Mouse (Mus musculus) hindbrain, embryonic 12.5 days (tissue): Measurements from ENCODE around the gene Mettl16. TPM values are rescaled to one million over a fixed set of nuclear protein-coding genes. Genes with fewer than 3 reads are reported as not detected.

Experiments
- ATAC-seq: fragments of 200-750 bp; cut with Nextera tagmentation; 2 replicates; pipeline ENCODE4 v1.8.0; 2017; ENCODE audit warnings: moderate TSS enrichment; ENCODE audit not compliant: low FRiP score
- H3K27ac ChIP-seq: fragments of 300-500 bp; sonication (generic); 2 replicates; pipeline ENCODE4 v1.5.1; 2016; ENCODE audit warnings: mild to moderate bottlenecking
- H3K27me3 ChIP-seq: fragments of 300-500 bp; sonication (generic); 2 replicates; pipeline ENCODE4 v1.6.1; 2016; ENCODE audit warnings: mild to moderate bottlenecking
- H3K36me3 ChIP-seq: fragments of 300-500 bp; sonication (generic); 2 replicates; pipeline ENCODE4 v1.6.1; 2016; ENCODE audit warnings: mild to moderate bottlenecking
- H3K4me1 ChIP-seq: fragments of 300-500 bp; sonication (generic); 2 replicates; pipeline ENCODE4 v1.6.1; 2016
- H3K4me2 ChIP-seq: fragments of 300-500 bp; sonication (generic); replicated peaks from 2 replicates; pipeline ENCODE4 v1.6.1; 2016; ENCODE audit warnings: mild to moderate bottlenecking
- H3K4me3 ChIP-seq: fragments of 300-500 bp; sonication (generic); 2 replicates; pipeline ENCODE4 v1.5.1; 2016; ENCODE audit warnings: mild to moderate bottlenecking
- H3K9ac ChIP-seq: fragments of 300-500 bp; sonication (generic); 2 replicates; pipeline ENCODE4 v1.6.1; 2016; ENCODE audit warnings: mild to moderate bottlenecking, moderate library complexity
- H3K9me3 ChIP-seq: fragments of 300-500 bp; sonication (generic); replicated peaks from 2 replicates; pipeline ENCODE4 v1.6.1; 2016; ENCODE audit warnings: mild to moderate bottlenecking
- WGBS: fragments of 180-500 bp; shearing (Covaris S2); methylation state at CpG from one replicate; pipeline ENCODE4 v1.1.7; 2016; 5-methylcytosine and 5-hydroxymethylcytosine counted together
- polyA plus RNA-seq: library from polyadenylated mRNA; unstranded; fragments of >200 nt; fragmentation: Nextera tagmentation; extraction: Ambion mirVana; gene quantifications from 2 replicates; pipeline ENCODE4 v1.2.1, GENCODE M21; 2016

Mettl16 gene
- polyA plus RNA-seq, 1 experiment from 2014 or later, result 57.5 TPM

DNA sequence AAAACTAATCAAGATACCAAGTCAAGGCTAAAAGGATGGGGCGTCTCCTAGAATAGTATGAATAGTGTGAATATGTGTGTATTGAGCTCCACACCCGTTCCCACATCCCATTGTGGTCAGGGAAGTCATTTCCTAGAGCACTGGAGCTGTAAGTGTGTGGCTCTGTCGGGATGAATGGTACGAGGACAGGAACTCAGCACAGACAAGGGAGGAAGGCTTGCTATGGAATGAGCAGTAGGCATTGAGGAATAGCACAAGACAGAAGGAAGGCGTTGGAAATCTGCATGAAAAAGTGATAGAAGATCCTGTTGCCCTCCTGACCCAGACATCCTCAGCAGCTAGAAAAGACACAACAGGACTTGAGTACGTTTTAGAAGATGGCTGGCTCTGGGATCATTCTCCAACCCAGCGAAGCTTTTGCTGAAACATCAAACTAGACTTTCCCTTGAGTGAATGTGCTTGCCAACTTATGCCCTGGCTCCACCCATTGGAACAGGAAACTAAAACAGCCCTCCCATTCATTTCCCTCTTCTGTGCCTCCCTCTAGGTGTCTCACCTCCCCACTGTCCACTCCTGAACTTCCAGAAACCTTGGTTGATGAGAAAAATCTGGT, 57.3 kb downstream of the Mettl16 start:
- H3K4me2 ChIP-seq, result no peak overlapping the region
- no peaks in the 10 kb centered on the region for H3K27me3 ChIP-seq
- H3K4me1 ChIP-seq, result peaks cover 21% of the 10 kb centered on the region
- no peak overlapping the region for H3K9ac ChIP-seq
- WGBS, result 73% methylated on average over 7 of the region's 7 CpGs
- H3K9me3 ChIP-seq, result no peaks in the 10 kb centered on the region
- no peak overlapping the region for H3K27ac ChIP-seq
- H3K4me3 ChIP-seq, result no peak overlapping the region
- no peaks in the 10 kb centered on the region for H3K36me3 ChIP-seq
- no peak for ATAC-seq

- WGBS, result 28% methylated on average over 2 of the region's 2 CpGs
- no peak overlapping the region for H3K4me3 ChIP-seq
- no peaks in the 10 kb centered on the region for H3K27me3 ChIP-seq
- no peak for ATAC-seq
- no peak overlapping the region for H3K9ac ChIP-seq
- no peaks in the 10 kb centered on the region for H3K36me3 ChIP-seq
- peaks cover 27% of the 10 kb centered on the region for H3K4me1 ChIP-seq
- H3K9me3 ChIP-seq, result no peaks in the 10 kb centered on the region
- H3K4me2 ChIP-seq, result no peak overlapping the region
- H3K27ac ChIP-seq, result no peak overlapping the region
Measured at GRCm38 (mm10) chr11:74828404-74828931, 57.8 kb downstream of the Mettl16 start.

- peak overlapping the region; percentile 95; the same call in 1 of the 2 replicates for H3K27ac ChIP-seq
- H3K9ac ChIP-seq, result no peak overlapping the region
- H3K4me2 ChIP-seq, result peak overlapping the region; percentile 81
- no peaks in the 10 kb centered on the region for H3K36me3 ChIP-seq
- H3K9me3 ChIP-seq, result no peaks in the 10 kb centered on the region
- no peak for ATAC-seq
- 13% methylated on average over 11 of the region's 11 CpGs for WGBS
- no peaks in the 10 kb centered on the region for H3K27me3 ChIP-seq
- peaks cover 33% of the 10 kb centered on the region for H3K4me1 ChIP-seq
- H3K4me3 ChIP-seq, result peak overlapping the region; percentile 95
Measured at GRCm38 (mm10) chr11:74828965-74829550, 58.4 kb downstream of the Mettl16 start.

DNA sequence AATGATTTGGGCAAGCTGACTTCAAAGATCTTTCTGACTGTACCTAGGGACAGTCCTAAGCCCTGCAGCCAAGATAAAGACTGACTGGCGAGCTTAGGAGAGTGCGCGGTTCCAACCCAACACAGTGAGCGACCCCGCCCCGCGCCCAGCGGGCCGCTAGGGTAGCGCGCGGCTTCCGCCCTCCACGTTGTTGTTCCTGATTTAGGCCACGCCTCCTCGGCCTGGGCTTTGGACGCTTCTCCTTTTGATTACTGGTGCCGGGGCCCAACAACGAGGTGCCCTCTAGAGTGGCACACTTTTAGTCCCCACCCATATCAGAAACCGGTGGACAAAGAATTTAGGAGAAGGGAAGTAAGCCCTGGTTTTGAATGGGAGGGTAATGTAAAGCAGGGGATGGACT, 59.2 kb downstream of the Mettl16 start:
- no peaks in the 10 kb centered on the region for H3K36me3 ChIP-seq
- H3K4me1 ChIP-seq, result peaks cover 39% of the 10 kb centered on the region
- no peaks in the 10 kb centered on the region for H3K27me3 ChIP-seq
- WGBS, result 1% methylated on average over 20 of the region's 20 CpGs
- H3K9ac ChIP-seq, result peak overlapping the region; percentile 36; the same call in 1 of the 2 replicates
- H3K9me3 ChIP-seq, result no peaks in the 10 kb centered on the region
- H3K27ac ChIP-seq, result peak overlapping the region; percentile 95
- peak overlapping the region; percentile 81 for H3K4me2 ChIP-seq
- H3K4me3 ChIP-seq, result peak overlapping the region; percentile 95
- peak; percentile 48 for ATAC-seq

DNA sequence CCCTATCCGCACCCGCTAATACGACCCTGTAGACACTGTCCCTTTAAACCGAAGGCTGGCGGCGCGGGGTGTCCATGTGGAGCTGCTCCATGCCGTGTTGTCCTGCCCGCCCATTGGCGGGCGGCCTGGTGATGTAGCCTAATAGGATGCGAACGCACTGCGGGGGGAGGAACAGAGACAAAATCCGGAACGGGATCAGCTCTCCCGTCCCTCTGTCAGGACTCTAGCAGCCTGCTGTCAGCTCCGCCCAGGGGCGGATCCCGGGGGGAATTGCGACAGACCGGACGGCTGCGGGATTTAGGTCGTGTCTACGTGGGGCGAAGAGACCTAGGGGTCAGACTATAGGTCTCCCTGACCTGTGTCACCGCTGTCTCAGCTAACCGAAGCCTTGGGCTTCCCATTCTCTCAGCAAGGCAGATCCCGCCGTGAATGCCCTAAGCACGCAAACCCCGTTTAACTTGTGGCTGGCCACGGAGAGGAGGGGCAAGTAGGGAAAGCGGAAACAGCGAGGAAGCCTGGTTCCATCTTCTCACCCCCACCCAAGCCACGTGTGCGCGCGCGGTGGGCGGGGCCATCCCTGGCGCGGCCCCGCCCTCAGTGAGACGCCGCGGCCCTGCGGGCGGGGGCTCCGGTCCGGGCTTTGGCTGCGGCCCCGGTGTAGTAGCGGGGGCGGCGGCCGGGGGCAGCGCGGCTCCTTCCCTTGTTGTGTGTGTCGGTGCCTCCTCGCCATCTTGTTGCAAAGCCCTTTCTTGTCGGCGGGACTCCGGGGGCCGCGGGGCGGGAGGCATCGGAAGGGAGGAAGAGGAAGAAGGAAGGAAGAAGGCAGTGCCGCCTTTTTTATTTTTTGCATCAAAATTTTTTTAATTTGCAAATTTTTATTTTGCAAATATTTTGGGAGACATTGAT, 59.9 kb downstream of the Mettl16 start, which contains the start of gene Mnt:
Mnt (plus strand) TSS at position 665 of the 906 bp plus-strand sequence.
- H3K27me3 ChIP-seq, result no peaks in the 10 kb centered on the region
- peak within 1 kb of the TSS; percentile 90 for H3K9ac ChIP-seq
- H3K36me3 ChIP-seq, result no peaks in the 10 kb centered on the region
- peaks cover 43% of the 10 kb centered on the region for H3K4me1 ChIP-seq
- ATAC-seq, result peak; percentile 94
- H3K27ac ChIP-seq, result peak within 1 kb of the TSS; percentile 95
- peak within 1 kb of the TSS; percentile 81 for H3K4me2 ChIP-seq
- no peaks in the 10 kb centered on the region for H3K9me3 ChIP-seq
- 1% methylated on average over 67 of the region's 70 CpGs for WGBS
- H3K4me3 ChIP-seq, result peak within 1 kb of the TSS; percentile 95

DNA sequence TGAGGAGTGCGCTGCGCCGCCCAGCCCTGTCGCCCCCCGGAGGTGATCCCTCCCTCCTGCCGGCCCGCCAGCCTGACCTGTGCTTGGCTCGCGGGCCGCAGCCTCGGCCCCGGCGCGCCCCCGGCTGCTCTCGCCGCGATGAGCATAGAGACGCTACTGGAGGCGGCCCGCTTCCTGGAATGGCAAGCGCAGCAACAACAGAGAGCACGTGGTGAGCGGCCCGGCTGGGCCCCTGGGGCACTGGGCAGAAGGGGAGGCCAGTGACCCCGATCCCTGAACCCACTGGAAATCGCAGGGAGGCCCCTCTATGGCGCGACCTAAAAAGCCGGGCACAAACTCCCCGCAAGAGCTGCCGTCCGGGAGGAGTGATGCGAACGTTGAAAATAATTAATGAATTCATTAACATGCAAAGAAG, 60.6 kb downstream of the Mettl16 start:
- H3K4me2 ChIP-seq, result peak overlapping the region; percentile 81
- ATAC-seq, result no peak
- peaks cover 49% of the 10 kb centered on the region for H3K4me1 ChIP-seq
- H3K36me3 ChIP-seq, result no peaks in the 10 kb centered on the region
- peak overlapping the region; percentile 90 for H3K9ac ChIP-seq
- H3K27me3 ChIP-seq, result no peaks in the 10 kb centered on the region
- H3K9me3 ChIP-seq, result no peaks in the 10 kb centered on the region
- under 1% methylated on average over 35 of the region's 35 CpGs for WGBS
- peak overlapping the region; percentile 95 for H3K4me3 ChIP-seq
- H3K27ac ChIP-seq, result peak overlapping the region; percentile 95

- peak; percentile 78 for ATAC-seq
- Histone ChIP-seq H3K36me3 (peaks cover 4% of the 10 kb centered on the region; the same call in 1 of the 2 replicates), H3K9ac (peak overlapping the region; percentile 90), H3K9me3 (no peaks in the 10 kb centered on the region), H3K4me3 (peak overlapping the region; percentile 95), H3K27me3 (no peaks in the 10 kb centered on the region), H3K27ac (peak overlapping the region; percentile 95), H3K4me1 (peaks cover 53% of the 10 kb centered on the region), H3K4me2 (peak overlapping the region; percentile 81)
- WGBS, result under 1% methylated on average over 61 of the region's 61 CpGs
Measured at GRCm38 (mm10) chr11:74831606-74832451, 61.2 kb downstream of the Mettl16 start.

GRCm38 (mm10) chr11:74832503-74833143, 62.0 kb downstream of the Mettl16 start:
- Histone ChIP-seq H3K4me1 (peaks cover 61% of the 10 kb centered on the region), H3K9me3 (no peaks in the 10 kb centered on the region), H3K9ac (peak overlapping the region; percentile 69), H3K4me2 (peak overlapping the region; percentile 81), H3K27ac (peak overlapping the region; percentile 95), H3K27me3 (no peaks in the 10 kb centered on the region), H3K4me3 (peak overlapping the region; percentile 95), H3K36me3 (peaks cover 5% of the 10 kb centered on the region; the same call in 1 of the 2 replicates)
- under 1% methylated on average over 26 of the region's 26 CpGs for WGBS
- no peak for ATAC-seq

DNA sequence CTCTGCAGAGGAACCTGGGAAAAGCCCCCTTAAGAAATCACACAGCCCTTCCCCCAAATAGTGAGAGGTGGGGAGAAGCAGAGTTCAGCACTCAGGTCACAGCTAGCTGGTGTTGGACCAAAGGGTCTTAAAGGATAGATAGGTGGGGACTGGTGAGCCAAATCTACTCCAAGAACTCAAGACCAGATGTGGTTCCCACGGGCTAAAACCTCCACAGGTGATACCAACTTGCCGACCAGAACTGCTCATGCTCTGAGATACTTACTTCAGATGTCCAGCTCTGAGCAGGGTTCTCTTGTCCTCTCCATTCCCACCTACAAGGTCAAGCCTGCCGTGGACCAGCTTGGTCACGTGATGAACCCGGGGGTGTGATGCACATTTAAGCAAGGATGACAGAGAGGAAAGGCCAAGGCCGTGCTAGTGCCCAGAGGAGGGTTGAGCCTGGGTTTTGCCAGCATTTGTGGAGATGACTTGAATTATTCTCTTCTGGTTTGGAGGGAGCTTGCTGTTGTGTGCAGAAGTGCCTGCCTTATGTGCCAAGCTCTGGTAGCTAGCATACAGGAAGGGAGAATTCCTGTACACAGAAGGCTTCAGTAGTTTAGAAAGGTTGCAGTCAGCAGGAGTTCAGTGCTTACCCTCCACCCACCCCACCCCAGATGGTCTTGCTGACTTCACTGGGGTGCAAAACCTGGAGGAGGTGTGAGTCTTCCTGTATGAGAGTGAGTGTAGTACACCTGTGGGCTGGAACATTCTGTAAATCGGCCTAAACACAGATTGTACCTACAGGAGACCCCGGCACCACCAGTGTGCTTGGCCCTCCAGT, 63.1 kb downstream of the Mettl16 start:
- Histone ChIP-seq H3K4me1 (peaks cover 64% of the 10 kb centered on the region), H3K9me3 (no peaks in the 10 kb centered on the region), H3K36me3 (peaks cover 5% of the 10 kb centered on the region; the same call in 1 of the 2 replicates), H3K9ac (peak overlapping the region; percentile 69; the same call in 1 of the 2 replicates), H3K4me3 (peak overlapping the region; percentile 95; the same call in 1 of the 2 replicates), H3K27ac (no peak overlapping the region), H3K27me3 (no peaks in the 10 kb centered on the region), H3K4me2 (peak overlapping the region; percentile 81)
- no peak for ATAC-seq
- 80% methylated on average over 8 of the region's 8 CpGs for WGBS

- Histone ChIP-seq H3K4me2 (no peak overlapping the region), H3K27ac (no peak overlapping the region), H3K27me3 (no peaks in the 10 kb centered on the region), H3K36me3 (peaks cover 5% of the 10 kb centered on the region; the same call in 1 of the 2 replicates), H3K4me3 (no peak overlapping the region; the same call in 1 of the 2 replicates), H3K4me1 (peaks cover 63% of the 10 kb centered on the region), H3K9me3 (no peaks in the 10 kb centered on the region), H3K9ac (no peak overlapping the region)
- ATAC-seq, result no peak
- WGBS, result 67% methylated on average over 1 of the region's 1 CpGs
Measured at GRCm38 (mm10) chr11:74834359-74834638, 63.7 kb downstream of the Mettl16 start.
